Mouse (Mus musculus) 3134 (cell line): ENCODE measurements at regions not wholly inside any gene's neighbourhood (a gene's known extent, or its start where the extent isn't known, plus 50 kb on each side); places are given as distances from the start of the nearest gene placed in this dataset.
A peak's percentile ranks its signal among the peaks of the same experiment; 100 is the strongest.

Experiments used
- DNase-seq: peaks from one replicate; pipeline ENCODE4 v3.0.0-alpha.2; 2011; ENCODE audit warnings: low spot score; ENCODE audit not compliant: insufficient read length; ENCODE audit errors: extremely low read depth

DNA sequence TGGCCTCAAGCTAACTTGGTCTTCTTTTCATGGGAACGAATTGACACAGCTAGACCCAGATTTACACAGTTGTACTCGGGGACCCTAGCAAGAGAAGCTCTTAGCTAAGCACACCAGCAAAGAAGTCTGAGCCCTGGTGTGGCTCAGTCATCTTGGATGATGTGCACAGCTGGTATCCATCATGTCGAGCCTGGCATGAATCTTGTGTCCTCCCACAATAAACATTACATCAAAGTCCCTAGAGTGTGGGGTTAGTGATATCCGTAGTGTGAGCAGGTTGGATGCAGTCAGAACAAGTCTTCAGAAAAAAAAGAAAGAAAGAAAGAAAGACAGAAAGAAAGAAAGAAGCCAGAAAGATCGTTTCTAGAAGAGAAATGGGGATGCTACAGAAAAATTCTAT is 52.1 kb upstream of the Hmcn1 start:
- no peak for DNase-seq

DNA sequence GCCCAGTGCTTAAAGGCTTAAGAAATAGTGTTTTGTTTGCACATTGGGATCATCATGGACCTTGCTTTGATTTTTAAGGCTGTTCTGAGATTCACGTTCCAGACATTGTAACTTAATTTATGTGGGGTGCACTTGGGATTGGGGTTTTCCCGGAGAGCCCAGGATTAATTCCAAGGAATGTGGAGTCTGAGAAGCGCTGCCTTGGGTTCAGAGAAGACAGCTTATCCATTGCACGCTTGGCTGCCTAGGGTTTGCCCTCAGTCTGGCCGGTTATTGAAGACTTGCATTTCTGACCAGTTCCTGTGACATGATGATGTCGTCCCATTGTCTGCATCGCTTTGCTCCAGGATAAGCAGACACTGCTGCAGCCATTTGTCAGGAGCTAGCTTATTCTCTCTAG is 53.4 kb upstream of the Hmcn1 start:
- DNase-seq, result no peak

DNA sequence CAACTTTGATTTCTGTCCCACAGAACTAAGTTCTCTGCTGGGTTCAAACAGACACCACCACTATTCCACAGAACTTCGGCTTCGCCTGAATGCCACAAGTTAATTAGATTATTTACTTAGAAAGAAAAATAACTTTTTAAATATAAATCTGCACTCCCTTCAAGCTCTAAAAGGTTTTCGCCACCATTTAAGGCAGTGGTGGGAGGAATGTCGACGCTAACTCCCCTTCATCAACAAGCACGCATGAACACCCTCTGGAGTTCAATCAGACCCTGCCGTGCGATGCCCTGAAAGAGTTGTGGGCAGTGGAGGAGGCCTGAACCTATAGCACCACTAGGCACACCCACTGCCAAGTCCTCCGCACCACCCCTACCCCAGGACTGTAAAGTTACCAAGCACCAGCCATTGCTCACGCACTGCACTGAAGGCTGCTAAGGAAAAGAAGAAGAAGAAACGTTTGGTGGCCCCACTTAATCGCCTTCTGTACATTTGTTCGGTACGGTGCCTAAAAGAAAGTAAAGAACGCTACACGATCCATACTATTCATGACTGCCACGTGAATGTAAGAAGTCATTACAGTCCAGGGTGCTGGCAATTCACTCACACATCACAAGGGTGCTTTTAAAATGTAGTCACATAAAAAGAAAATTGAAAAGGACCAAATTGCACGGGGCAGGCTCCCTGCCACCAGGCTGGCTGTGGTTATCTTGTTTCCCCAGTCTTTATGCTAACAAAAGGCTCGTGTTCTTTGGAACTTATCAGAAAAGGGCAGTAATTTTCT is 56.7 kb upstream of the Hmcn1 start:
- no peak for DNase-seq

DNA sequence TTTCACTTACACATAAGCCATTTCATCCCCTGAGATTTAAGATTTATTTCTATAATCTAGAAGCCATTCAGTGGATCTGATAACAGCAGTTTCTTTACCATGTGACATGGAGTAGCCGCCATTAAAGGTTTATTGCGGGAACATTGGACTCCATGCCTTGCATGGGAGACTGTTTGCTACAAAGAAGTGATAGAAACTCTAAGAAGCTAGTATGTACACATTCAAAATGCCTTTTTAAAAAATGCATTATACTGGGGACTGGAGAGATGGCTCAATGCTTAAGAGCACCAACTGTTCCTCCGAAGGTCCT is 57.2 kb upstream of the Hmcn1 start:
- no peak for DNase-seq

DNA sequence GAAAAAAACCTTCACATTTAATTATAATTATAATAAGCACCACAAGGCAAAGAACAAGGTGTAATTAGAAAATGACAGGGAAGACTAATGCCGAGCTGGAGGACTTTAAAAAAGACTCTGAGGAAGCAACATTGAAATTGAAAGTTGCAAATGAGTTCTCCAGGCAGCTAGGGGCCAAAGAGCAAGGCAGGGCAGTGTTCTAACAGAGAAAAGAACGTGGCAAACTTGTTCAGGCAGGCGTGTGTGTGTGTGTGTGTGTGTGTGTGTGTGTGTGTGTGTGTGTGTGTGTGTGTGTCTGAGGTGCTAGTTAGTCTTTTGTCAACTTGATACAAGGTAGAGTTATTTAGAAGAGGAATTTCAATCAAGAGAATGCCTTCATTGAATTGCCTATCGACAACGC is 60.0 kb upstream of the Hmcn1 start:
- DNase-seq, result no peak

DNA sequence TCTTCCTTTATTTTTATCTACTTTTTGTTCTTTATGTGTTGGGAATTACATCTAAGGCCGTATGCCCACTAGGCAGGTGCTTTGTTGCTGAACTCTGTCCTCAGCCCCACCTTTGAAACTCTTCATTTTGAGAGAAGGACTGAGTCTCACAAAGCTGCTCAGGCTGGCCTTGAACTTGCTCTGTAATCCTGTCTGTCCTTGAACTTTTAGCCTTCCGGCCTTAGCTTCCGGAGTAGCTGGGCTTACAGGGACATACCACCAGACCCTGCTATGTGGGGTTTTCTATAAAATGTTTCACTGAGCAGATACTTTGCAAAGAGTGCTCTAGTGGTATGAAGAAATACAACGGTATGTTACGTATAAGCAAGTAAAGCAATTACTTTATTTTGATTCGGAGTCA is 62.2 kb upstream of the Hmcn1 start:
- no peak for DNase-seq

DNA sequence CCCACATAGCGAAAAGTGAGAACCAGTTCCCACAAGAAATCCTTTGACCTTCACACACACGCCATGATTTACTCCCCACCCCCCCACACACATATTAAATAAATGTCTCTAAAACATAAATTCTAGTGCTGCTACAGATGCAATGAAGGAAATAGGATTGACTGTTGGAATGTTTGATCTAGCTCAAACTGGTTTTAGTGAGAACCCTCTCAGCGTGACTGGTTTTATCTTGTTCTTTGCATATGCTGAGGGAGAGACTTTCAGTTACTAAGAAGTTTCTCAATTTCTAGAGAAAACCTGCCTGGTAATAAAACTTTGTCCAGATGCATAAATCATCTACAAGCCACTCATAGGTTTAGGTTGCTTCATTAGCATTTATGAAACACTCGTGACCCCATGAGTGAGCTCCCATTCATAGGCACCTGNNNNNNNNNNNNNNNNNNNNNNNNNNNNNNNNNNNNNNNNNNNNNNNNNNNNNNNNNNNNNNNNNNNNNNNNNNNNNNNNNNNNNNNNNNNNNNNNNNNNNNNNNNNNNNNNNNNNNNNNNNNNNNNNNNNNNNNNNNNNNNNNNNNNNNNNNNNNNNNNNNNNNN is 66.4 kb upstream of the Hmcn1 start:
- no peak for DNase-seq

DNA sequence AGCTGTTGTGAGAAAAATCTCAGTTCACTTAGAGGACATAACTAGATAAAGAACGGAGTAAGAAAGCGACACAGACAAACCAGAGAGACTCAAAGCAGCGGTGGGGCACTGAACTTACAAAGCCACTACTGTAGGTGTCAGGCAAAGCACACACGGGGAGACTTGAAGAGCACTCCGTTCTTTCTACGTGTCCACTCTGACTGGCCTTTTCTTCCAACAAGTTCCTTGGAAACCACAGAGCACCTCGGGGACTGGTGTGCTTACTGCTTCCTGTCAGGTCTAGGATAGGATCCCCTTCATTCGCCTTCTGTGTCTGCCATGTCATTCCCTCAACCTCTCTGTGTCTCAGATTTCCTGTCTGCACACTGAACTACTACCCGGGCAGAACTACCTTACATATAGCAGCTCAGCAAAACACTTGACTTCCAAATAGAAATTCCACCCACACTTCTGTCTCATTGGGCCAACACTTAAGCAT is 71.9 kb upstream of the Hmcn1 start:
- DNase-seq, result no peak

DNA sequence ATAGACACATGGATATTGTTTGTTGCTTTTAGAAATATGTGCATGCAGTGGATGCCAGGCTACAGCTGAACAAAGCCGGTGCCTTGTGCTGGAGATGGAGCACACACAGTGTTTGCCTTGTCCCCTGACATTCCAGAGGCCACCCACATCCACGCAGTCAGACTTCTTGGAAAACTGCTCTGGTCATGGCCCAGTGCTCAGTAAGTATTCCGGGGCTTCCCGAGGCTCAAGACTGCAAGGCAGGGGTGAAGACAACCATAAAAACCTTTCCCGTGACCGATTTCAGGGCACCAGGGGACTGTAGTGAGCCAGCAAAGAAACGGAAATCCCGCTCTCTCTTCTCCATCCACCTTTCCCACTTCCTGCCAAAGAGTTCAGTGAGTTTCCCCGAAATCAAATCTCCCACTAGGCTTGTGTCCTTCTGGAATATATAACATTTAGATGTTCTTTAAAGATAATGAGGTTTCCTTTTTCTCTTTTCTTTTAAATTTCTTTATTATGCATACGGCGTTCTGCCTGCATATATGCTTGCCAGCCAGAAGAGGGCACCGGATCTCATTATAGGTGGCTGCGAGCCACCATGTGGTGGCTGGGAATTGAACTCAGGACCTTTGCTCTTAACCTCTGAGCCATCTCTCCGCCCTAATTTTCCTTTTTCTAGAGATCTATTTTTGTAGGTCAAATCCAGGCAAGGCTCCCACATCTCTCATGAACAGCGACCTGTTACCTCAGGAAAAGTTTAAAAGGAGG is 73.3 kb upstream of the Hmcn1 start:
- DNase-seq, result no peak

DNA sequence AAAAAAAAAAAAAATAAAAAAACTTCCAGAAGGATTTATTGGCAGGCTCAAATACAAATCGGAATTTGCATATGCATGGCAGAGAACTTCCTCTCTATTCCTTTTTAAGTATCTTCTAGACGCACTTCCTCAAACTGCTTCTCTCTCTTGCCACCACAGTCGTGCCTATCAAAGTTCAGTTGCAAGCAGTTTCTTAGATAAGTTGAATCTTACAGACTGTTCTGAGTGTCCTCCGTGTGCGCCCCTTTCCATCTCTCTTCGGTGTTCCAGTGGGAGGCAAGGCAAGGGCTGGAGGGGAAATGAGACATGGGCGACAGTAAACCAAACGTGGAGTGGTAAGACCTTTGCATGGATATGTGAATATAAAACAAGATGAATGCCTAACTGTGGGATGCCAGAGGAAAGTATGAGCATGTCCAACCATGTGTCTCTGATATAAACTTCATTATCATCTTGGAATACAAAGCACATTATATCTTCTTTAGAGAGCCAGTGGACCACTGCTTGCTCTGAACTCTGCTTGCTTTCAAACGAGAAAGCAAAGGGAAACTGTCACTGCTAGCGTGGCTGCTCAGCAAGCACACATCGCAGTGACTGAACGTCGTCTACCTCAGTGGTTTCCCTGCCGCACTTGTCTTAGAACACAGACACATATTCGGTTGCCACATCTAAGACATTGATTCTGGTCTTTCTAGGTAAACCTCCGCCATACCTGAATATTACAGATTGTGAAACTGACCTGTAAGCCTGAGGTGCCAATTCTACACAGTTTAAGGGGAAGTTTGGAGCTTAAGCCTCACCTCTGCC is 81.5 kb upstream of the Hmcn1 start:
- no peak for DNase-seq

DNA sequence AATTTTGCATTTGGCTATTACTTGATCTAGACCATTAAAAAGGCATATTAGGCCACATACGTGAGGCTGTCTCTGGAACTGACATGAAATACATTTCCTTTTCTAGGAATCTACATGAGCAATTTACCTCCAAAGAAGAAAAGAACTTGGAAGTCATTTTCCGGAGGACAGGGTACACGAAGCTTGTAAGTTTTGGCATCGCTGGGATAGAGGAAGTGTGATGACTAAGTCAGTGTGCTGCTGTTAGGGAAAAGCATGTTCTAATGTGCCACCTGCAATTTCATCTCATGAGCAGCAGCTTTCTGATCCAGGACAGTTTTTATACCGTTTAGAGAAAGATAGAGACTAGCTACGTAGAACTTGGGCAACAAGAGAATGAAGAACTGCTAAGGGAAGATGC is 82.3 kb upstream of the Hmcn1 start:
- no peak for DNase-seq

DNA sequence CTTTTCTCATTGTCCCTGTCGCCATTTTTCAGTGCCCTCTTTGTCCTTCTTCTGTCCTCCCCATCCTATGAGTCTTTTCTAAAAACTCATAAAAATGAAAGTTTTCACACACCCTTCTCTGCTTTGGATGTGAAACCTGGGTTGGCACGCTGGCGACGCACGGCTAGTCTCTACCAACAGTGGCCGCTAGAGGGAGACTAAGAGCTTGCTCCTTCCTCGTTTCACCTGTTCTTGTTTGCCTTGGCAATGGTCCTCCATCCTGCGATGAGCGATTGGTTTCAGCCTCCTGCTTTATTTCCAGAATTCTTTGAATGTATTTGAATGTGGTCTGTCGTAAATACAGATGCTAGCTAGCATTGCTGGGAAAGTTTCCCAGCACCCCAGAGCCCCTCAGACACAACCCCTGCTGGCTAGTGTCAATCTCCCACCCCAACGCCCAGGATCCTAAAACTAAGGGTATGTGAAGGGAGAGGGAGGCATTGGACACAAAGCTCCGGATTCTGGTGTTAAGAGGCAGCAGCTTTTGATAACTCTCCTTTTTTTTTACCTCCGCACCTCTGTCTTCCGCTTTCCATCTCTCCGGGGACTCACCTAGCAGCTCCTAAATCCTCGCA is 85.8 kb upstream of the Hmcn1 start:
- peak; percentile 39 for DNase-seq

DNA sequence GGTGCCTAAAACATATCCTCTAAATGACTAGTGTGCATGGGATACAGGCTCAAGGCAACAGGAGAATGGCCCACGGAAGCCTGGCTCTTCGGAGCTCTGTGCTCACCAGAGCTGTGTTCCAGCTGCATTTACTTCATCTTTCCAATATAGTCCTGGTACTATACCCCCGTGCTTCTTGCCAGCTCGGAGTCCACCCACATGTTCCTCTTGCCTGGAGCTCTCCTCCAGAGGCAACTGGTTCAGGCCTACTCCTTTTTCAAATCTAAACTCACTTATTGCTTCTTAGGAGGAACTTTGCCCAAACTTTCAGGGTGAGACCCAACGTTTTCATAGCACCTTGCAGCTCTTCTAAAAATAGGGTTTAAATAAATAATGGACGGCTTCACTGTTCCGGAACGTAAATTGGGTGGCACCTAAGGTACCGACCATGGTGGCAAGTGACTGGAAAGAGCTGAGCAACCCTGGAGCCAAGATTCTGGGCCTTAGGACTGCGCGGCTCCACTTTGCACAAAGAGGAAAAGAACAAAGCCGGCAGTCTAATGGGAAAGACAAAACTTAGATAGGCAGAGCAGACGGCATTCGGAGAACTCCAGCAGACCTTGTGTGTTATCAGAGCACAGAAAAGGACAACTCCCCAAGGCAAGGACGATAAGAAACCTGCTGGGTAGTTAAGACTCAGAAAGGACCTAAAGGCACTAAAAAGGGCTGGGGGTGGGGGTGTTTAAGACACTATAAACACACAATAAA is 86.6 kb upstream of the Hmcn1 start:
- no peak for DNase-seq

DNA sequence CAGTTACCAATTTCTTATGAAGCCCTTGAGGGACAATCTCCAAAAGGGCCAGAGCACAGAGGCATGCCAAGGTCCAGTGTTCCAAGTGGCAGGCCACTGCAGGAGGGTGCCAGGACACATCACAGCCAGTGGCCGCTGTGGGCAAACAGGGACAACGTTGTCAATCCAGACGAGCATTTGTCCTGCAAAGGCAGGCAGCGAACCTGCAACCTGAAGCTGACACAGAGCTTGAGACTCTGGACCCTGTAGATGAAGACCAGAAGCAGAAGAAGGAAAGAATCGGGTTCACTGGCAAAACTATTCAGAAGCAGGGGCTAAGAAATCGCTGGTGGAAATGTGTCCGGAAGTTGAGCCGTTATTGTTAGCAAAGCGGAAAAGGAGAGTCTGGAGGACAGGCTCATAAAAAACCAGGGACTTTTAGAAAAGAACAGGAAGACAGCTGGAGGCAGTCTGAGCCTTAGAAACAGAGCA is 87.3 kb upstream of the Hmcn1 start:
- DNase-seq, result no peak

DNA sequence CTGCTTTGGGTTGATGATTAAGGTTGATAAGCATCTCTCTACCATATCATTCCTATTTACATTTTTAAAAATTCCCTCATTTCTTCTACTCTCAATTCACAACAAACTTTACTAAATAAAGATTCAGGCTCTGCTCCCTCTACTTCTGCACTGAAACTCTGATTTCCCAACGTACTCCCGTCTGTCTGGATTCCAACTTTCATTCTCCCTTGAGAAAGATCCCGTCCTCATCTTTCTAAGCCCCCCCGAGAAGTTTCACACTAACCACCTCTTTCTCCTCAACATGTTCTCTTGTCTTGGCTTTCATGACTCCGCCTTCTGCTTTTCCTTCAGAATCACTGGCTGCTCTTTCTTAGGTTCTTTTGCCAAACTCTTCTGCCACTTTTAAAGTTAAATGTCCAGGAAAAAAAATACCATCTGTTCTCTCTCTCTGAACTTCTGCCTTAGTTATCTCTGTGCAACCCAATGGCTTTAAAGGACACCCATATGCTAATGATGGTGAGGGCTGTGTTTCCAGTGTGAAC is 89.3 kb upstream of the Hmcn1 start:
- DNase-seq, result no peak

DNA sequence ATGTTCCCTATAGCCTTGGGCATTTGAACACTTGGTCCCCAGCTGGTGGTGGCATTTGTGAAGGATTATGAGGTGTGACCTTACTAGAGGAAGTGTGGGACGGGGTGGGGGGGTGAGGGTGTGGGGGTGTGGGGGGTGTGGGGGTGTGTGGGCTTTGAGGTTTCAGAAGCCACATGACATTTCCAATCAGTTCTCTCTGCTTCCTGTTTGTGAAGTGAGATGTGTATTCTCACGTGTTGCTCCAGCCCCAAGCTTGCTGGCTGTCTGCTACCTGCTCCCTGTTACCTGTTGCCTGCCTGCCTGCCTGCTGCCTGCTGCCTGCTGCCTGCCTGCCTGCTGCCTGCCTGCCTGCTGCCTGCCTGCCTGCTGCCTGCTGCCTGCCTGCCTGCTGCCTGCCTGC is 90.6 kb upstream of the Hmcn1 start:
- no peak for DNase-seq

DNA sequence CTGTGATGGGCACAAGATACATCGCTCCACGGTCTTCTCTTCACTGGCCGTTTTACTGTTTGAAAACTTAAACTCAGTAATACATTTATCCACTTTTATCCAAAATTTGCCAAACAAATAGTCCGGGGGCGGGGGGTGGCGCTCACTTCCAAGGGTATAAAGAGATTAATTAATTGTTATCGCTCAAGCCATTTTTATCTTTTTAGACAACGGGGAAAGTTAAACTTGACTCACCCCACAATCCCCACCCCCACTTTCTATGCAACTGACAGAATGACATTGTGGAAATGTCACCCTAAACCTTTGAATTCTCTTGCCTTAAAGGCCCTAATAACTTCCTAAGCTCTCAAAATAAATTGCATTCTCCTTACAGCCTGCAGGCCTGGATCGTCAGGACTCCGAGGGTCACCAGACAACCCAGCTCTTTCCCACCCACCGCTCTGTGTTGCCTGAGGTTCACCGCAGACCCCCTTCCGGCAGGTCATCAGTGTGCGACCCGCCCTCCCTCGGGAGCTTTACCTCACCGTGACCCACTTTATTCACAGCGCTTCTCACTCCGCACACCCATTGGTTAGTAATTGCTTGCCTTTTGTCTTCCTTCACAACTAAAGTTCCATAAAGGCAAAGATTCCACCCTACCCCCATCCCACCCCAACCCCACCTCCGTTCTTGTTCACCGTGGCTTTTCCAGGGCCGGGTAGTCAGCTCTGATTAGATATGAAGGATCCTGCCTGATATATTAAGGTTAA is 93.0 kb upstream of the Hmcn1 start:
- DNase-seq, result no peak

DNA sequence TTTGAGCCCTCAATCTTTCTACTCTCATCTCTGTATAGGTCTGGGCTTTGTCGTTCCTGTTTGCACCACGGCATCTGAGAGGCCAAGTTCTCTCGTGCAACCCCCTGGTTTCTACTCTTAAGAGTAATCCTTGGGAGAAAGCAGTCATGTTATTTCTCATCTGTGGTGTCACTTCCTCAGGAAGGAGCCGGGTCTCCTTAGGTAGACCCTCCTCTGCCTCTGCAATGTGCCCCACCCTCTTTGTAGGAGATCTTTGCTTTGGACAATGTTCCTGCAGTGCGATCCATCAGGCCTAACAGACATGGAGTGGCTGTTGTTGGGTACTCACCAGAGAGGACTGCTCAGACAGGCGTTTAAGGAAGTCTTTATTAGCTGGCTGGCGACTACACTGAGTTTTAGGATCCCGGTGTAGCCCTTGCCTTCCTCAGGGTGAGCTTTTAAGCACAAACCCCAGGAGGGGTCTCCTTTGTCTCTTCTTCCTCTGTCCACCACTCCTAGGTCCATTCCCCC is 94.0 kb upstream of the Hmcn1 start:
- DNase-seq, result no peak
